Mouse (Mus musculus) embryonic facial prominence, embryonic 10.5 days (tissue): ENCODE measurements around the gene Asxl1. TPM values are rescaled to one million over a fixed set of nuclear protein-coding genes. Genes with fewer than 3 reads are reported as not detected.

Experiments used
- DNase-seq: peaks from one replicate; pipeline ENCODE4 v3.0.0-alpha.2; 2017; ENCODE audit warnings: low spot score
- H3K27ac ChIP-seq: fragments of 300-500 bp; sonication (generic); replicated peaks from 2 replicates; pipeline ENCODE4 v1.5.1; 2016; ENCODE audit warnings: mild to moderate bottlenecking
- H3K27me3 ChIP-seq: fragments of 300-500 bp; sonication (generic); replicated peaks from 2 replicates; pipeline ENCODE4 v1.6.1; 2016; ENCODE audit warnings: low read depth, mild to moderate bottlenecking; ENCODE audit not compliant: poor library complexity, severe bottlenecking
- H3K36me3 ChIP-seq: fragments of 300-500 bp; sonication (generic); replicated peaks from 2 replicates; pipeline ENCODE4 v1.6.1; 2016; ENCODE audit warnings: mild to moderate bottlenecking, moderate library complexity
- H3K4me1 ChIP-seq: fragments of 300-500 bp; sonication (generic); 2 replicates; pipeline ENCODE4 v1.6.1; 2016
- H3K4me3 ChIP-seq: fragments of 300-500 bp; sonication (generic); 2 replicates; pipeline ENCODE4 v1.5.1; 2016; ENCODE audit warnings: mild to moderate bottlenecking, moderate library complexity
- H3K9me3 ChIP-seq: fragments of 300-500 bp; sonication (generic); 2 replicates; pipeline ENCODE4 v1.6.1; 2016; ENCODE audit warnings: mild to moderate bottlenecking
- WGBS: fragments of 180-500 bp; shearing (Covaris S2); methylation state at CpG from one replicate; pipeline ENCODE4 v1.1.7; 2016; 5-methylcytosine and 5-hydroxymethylcytosine counted together
- polyA plus RNA-seq: library from polyadenylated mRNA; unstranded; fragments of >200 nt; fragmentation: Nextera tagmentation; extraction: Ambion mirVana; gene quantifications from 2 replicates; pipeline ENCODE4 v1.2.1, GENCODE M21; 2016

Gene Asxl1
- polyA plus RNA-seq, 1 experiment from 2014 or later: 14.4 TPM

DNA sequence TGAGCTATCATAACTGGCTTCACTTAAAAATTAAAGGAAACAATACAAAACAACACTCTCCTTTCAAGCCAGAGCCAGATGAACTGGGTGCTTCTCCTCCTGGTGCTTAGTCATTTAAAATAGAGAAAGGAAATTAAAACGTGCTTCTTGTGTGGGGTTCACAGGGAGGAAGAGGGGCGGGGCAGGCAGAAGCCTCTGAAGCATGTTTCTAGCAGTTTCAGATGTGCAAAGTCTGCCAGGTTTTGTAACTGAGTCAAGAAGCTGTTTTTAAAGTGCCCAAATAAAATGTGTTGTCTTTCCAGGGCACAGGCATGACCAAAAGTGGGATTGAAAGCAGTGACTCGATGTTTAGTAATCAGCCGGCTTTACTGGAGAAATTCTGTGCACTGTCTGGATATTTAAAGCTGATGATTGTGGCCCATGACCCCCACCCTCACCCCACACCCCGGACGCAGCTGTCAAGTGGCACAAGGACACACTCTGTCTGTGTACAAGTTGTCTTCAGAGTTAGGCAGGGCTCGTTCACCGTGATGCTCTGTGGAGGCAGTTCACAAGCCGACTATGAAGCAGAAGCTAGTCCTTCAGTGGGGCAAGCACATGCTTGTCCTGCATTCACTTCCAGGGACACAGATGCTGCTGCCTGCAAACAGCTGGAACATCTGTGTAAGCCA is 19.8 kb upstream of the Asxl1 start:
- no peak for DNase-seq
- H3K27me3 ChIP-seq: no peaks in the 10 kb centered on the region
- H3K27ac ChIP-seq: no peak overlapping the region
- peaks cover 90% of the 10 kb centered on the region for H3K36me3 ChIP-seq
- no peaks in the 10 kb centered on the region for H3K9me3 ChIP-seq
- no peak overlapping the region for H3K4me3 ChIP-seq
- H3K4me1 ChIP-seq: no peaks in the 10 kb centered on the region
- whole genome bisulfite sequencing: 87% methylated on average over 9 of the region's 9 CpGs

DNA sequence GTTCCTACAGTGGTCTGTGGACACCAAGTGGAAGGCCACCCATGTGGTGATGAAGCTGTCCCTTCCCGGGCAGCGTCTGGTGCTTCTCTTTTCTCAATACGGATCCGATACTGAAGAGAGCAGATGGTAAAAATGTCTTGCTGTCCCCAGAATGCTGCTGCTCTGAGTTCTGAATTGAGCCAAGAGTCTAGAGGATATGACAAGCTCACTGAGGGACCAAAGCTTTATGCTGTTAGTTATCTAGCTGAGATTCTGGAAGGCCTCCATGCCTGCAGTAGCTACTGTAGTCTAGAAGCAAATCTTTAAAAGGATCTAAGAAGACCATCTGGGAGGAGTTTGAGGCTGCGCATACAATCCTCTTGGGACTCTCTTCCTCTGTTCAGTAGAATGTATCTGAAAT is 13.4 kb upstream of the Asxl1 start:
- no peak overlapping the region for H3K4me3 ChIP-seq
- no peaks in the 10 kb centered on the region for H3K9me3 ChIP-seq
- peaks cover 52% of the 10 kb centered on the region for H3K36me3 ChIP-seq
- WGBS: 92% methylated on average over 5 of the region's 5 CpGs
- H3K27me3 ChIP-seq: no peaks in the 10 kb centered on the region
- DNase-seq: no peak
- H3K4me1 ChIP-seq: peaks cover 3% of the 10 kb centered on the region
- no peak overlapping the region for H3K27ac ChIP-seq

DNA sequence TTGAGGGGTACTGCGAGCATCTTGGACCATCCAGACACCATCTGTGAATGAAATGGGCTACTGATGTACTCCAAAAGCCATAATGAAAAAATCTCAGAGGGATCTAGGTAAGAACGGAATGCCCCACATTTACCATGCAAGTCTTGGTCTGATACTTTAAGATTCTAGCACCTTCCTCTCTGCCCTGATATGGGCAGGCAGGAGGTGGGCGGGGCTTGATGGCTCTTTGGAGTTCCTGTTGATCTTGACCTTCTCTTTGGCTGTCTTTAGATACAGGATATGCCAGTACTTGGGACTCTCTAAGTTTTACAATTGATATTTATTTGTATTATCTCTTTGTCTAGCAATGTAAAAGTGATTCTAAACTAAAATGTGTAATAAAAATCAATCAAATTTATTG is 12.6 kb upstream of the Asxl1 start:
- Histone ChIP-seq H3K27ac (no peak overlapping the region), H3K4me3 (no peak overlapping the region), H3K9me3 (no peaks in the 10 kb centered on the region), H3K36me3 (peaks cover 47% of the 10 kb centered on the region), H3K27me3 (no peaks in the 10 kb centered on the region), H3K4me1 (peaks cover 10% of the 10 kb centered on the region)
- no peak for DNase-seq
- WGBS: 95% methylated on average over 3 of the region's 3 CpGs

DNA sequence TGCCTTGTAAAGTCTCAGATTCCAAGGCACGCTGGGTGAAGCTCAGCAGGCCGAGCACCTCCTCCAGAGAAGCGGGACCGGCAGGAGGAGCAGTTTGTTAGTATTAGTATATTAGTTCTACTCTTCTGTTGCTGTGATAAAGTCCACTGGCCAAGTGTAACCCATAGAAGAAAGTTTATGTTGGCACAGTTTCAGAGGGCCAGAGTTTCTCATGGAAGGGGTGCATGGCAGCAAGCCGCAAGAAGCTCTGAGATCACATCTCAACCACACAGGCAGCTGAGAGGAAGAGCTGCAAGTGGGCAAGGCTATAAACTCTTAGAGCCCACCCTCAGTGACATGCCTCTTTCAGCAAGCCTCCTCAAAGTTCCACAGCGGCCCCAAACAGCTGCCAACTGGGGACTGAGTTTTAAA is 11.8 kb upstream of the Asxl1 start:
- H3K4me1 ChIP-seq: peaks cover 11% of the 10 kb centered on the region
- no peaks in the 10 kb centered on the region for H3K9me3 ChIP-seq
- no peak for DNase-seq
- no peak overlapping the region for H3K27ac ChIP-seq
- H3K4me3 ChIP-seq: no peak overlapping the region
- no peaks in the 10 kb centered on the region for H3K27me3 ChIP-seq
- H3K36me3 ChIP-seq: peaks cover 40% of the 10 kb centered on the region
- 92% methylated on average over 6 of the region's 6 CpGs for WGBS

DNA sequence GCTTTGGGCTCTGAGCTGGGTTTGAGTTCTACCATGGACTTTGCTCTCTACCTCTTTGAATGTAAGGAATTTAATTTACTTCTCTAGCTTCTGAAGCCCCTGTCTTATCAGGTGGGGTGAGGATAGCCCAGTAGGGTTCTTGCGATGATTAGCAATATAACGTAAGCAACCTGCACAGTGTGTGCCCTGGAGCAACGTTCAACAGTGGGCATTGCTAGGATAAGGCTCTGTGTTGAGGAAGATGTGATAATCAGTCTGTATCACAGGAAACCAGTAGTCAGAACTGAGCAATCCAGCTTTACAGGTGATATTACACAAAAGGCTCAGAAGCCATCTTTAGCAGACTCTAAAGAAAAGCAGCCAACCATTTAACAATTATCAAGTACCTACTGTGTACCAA is 11.3 kb upstream of the Asxl1 start:
- Histone ChIP-seq H3K4me1 (peaks cover 11% of the 10 kb centered on the region), H3K27ac (no peak overlapping the region), H3K36me3 (peaks cover 38% of the 10 kb centered on the region), H3K9me3 (no peaks in the 10 kb centered on the region), H3K27me3 (no peaks in the 10 kb centered on the region), H3K4me3 (no peak overlapping the region)
- DNase-seq: no peak
- 82% methylated on average over 3 of the region's 3 CpGs for WGBS

DNA sequence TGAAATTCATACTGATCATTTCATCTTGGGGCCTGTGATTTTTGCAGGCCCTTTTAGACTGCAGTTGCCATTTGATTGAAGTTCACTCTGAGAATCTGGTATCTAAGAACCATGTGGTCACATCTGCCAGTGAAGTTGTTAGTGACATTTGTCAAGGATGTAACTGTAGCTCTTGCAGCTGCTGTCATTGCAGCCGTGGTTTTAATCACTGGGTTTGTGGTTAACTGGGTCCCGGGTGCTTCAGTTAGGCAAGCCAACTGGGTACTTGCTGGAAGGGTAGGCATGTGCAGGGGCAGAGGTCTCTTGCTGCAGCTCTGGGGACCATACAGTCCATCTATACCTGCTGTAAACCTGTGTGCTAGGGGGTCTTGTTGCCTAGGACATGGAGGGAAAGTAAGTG is 9.5 kb upstream of the Asxl1 start:
- Histone ChIP-seq H3K27me3 (no peaks in the 10 kb centered on the region), H3K4me3 (no peak overlapping the region)
- 65% methylated on average over 2 of the region's 2 CpGs for WGBS

DNA sequence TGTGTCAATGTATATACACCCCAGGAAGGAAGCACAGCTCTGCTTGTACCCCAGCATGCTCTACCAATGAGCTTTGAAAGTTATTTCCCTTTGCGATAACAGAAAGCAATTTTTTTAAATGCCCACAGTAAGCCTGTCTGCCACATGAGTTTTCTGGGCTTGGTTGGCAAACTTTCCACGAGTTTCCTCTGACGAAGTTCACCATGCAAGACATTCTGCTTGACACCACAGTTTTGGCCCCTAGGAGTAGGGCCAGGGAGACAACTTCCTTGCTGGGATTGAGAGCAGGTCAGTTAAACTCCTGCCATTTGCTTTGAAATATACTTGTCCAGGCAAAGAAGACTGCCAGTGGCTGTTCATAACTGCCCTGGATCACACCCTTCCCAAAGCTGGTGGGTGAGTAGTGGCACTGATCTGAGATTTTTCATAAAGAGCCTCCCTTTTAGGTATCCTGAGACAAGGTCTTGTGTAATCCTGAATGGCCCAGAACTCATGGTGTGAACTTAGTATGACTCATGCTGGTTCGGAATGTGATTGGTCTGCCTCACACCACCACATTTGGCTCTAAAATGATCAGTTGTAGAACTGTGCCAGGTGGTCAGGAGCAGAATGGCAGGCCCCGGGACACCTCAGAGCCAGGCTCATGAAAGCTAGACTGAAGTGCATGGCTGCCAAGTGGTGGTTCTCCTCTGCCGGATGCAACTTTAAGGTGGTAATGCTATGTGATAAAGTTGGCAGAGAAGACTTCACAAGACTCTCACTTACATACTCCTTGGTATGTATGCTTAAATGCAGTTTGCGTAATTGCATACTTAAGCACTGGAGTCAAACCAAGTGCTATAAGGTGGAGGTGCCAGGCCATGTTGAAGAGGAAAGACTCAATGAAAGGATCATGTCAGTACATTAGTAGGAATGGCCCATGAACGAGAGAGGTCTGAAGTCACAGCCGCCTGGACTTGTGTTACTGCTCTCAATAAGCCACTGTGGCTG is 7.0 kb upstream of the Asxl1 start:
- H3K36me3 ChIP-seq: peaks cover 19% of the 10 kb centered on the region
- no peak overlapping the region for H3K27ac ChIP-seq
- H3K9me3 ChIP-seq: no peaks in the 10 kb centered on the region
- 89% methylated on average over 9 of the region's 9 CpGs for WGBS
- H3K4me1 ChIP-seq: peaks cover 11% of the 10 kb centered on the region
- no peaks in the 10 kb centered on the region for H3K27me3 ChIP-seq
- no peak for DNase-seq
- H3K4me3 ChIP-seq: no peak overlapping the region

More for the DNA sequence above, 9.5 kb upstream of the Asxl1 start:
- H3K9me3 ChIP-seq: no peaks in the 10 kb centered on the region
- peaks cover 11% of the 10 kb centered on the region for H3K4me1 ChIP-seq
- DNase-seq: no peak
- peaks cover 25% of the 10 kb centered on the region for H3K36me3 ChIP-seq
- H3K27ac ChIP-seq: no peak overlapping the region

DNA sequence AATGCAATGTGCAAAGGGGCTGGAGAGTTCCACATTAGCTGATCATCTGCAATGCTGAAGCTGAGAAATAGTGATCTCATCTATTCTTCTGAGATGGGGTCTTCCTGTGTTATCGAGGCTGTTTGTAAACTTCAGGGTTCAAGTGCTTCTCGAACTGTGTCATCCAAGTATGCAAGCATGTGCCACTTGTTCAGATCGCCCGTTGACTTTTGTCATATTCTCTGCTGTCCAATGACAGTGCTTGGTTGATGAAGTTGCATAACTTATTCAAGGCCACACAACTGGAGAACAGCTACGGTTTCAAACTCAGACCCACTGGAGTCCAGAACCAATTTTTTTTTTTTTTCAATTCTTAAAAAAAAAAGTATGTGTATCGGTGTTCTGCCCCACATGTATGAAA is 3.5 kb upstream of the Asxl1 start:
- WGBS: 95% methylated on average over 6 of the region's 6 CpGs
- Histone ChIP-seq H3K9me3 (no peaks in the 10 kb centered on the region), H3K4me3 (no peak overlapping the region), H3K27me3 (no peaks in the 10 kb centered on the region), H3K36me3 (peaks cover 25% of the 10 kb centered on the region), H3K27ac (no peak overlapping the region), H3K4me1 (peaks cover 16% of the 10 kb centered on the region)
- DNase-seq: no peak

DNA sequence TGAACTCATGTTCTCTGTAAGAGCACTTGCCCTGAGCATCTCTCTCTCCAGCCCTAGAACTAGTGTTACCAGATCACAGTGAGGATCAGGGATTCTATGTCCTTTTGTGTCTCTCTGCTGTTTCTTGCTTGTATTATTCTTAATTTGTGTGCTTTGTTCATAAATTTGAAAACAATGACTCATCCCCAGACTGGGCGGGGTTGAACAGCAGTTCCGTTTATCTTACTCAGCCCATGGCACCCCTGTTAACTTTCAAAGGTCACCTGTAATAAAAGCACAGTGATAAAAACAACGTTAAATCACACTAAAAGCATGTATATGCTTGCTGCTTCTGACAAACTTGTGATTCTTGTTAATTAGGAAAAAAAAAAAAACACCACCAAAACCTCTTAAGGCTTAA is 3.0 kb upstream of the Asxl1 start:
- Histone ChIP-seq H3K27ac (no peak overlapping the region), H3K27me3 (no peaks in the 10 kb centered on the region), H3K4me3 (no peak overlapping the region), H3K4me1 (peaks cover 16% of the 10 kb centered on the region), H3K36me3 (peaks cover 25% of the 10 kb centered on the region), H3K9me3 (no peaks in the 10 kb centered on the region)
- DNase-seq: no peak
- WGBS: 88% methylated on average over 3 of the region's 3 CpGs

DNA sequence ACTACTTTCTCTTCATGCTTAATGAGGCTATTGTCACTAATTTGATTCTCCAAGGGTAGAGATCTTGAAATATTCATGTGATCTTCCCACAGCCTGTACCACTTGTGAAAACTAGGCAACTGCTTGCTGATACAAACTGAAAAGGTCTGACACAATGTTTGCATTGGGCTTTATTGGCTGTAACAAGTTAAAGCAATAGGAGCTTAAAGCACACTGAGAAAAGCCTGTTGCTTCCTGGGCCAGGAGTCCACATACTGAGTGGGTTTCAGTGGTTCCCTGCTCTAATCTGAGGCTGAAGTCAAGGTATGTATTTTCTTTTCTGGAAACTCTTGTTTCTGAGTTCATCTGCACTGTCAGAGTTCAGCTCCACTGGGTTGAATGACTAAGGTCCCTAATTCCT is 2.4 kb upstream of the Asxl1 start:
- Histone ChIP-seq H3K27ac (no peak overlapping the region), H3K4me3 (no peak overlapping the region), H3K36me3 (peaks cover 25% of the 10 kb centered on the region), H3K9me3 (no peaks in the 10 kb centered on the region), H3K27me3 (no peaks in the 10 kb centered on the region), H3K4me1 (peaks cover 17% of the 10 kb centered on the region)
- DNase-seq: no peak

DNA sequence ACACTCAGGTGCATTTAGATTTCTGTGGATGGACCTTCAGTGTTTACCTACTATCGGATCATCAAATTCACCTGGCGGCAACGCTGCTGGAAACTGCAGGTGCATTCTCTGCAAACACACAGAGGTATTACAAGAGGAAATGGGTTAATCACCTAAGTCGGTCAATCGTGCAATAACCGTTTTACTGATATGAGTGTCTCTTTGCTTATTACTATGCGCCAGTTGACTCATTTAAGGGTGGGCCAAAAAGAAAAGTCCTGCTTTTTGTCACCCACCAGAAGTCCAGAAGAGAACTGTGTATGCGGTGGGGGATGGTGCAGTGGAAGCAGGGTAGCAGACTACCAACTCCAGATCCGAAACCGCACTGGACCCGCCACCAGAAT is 567 bp upstream of the Asxl1 start:
- no peak for DNase-seq
- H3K4me1 ChIP-seq: peaks cover 31% of the 10 kb centered on the region

DNA sequence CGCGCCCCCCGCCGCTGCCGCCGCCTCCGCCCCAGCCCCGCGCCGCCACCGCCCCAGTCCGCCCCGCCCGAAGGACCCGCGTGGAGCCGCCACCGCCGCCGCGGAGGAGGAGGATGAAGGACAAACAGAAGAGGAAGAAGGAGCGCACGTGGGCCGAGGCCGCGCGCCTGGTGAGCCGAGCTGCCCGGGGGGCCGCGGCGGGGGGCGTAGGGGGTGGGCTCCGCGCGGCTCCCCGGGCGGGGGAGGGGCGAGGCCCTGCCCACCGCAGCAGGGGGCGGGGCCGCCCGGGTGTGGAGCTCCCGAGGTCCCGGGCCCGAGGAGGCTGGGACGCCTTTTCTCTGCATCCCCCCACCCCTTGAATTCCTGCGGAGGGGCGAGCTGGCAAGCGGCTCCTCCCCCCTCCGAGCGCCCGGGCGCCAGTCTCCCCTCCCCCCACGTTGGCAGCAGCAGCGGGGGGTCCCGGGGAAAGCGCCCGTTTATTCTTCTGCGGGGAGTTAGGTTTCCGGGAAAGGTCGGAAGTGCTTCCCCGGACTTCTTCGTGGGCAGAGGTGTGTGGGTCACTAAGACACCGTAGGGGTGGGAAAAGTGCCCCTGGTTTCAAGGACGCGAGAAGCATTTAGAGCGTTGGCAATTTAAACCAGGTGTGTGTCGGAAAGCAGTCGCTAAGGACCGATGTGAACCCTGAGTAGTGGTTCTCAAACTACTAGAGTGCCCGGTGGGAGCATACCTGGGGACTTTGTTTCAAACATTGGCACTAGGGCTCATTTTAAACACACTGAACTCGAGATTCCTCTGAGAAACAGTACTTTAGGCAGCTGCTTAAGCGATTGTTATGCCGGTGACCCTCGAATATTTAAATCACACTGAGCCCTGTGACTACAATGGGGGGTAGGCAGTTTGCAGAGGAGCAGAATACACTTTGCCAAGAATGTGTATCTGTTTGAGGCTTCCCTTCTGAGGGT is 873 bp downstream of the Asxl1 start:
- Histone ChIP-seq H3K27ac (peak overlapping the region; percentile 96), H3K36me3 (peaks cover 40% of the 10 kb centered on the region), H3K9me3 (no peaks in the 10 kb centered on the region), H3K27me3 (no peaks in the 10 kb centered on the region), H3K4me1 (peaks cover 41% of the 10 kb centered on the region), H3K4me3 (peak overlapping the region; percentile 69)
- 1% methylated on average over 67 of the region's 76 CpGs for WGBS
- peak; percentile 93 for DNase-seq

More for the DNA sequence above, 567 bp upstream of the Asxl1 start:
- H3K27ac ChIP-seq: peak overlapping the region; percentile 96
- peaks cover 33% of the 10 kb centered on the region for H3K36me3 ChIP-seq
- H3K27me3 ChIP-seq: no peaks in the 10 kb centered on the region
- 9% methylated on average over 11 of the region's 11 CpGs for WGBS
- peak overlapping the region; percentile 69 for H3K4me3 ChIP-seq
- no peaks in the 10 kb centered on the region for H3K9me3 ChIP-seq
